Mouse (Mus musculus) liver (tissue): ENCODE data around the gene Clspn.
A peak's percentile ranks its signal among the peaks of the same experiment; 100 is the strongest.
"Not testable (repeated sequence)": the region's sequence is repeated elsewhere in the genome, so short reads cannot be mapped to it uniquely, and the experiment has no call there.

Source experiments
- DNase-seq: peaks from one replicate; pipeline ENCODE4 v3.0.0-alpha.2; 2020; ENCODE audit warnings: mixed read lengths

Gene Clspn

DNA sequence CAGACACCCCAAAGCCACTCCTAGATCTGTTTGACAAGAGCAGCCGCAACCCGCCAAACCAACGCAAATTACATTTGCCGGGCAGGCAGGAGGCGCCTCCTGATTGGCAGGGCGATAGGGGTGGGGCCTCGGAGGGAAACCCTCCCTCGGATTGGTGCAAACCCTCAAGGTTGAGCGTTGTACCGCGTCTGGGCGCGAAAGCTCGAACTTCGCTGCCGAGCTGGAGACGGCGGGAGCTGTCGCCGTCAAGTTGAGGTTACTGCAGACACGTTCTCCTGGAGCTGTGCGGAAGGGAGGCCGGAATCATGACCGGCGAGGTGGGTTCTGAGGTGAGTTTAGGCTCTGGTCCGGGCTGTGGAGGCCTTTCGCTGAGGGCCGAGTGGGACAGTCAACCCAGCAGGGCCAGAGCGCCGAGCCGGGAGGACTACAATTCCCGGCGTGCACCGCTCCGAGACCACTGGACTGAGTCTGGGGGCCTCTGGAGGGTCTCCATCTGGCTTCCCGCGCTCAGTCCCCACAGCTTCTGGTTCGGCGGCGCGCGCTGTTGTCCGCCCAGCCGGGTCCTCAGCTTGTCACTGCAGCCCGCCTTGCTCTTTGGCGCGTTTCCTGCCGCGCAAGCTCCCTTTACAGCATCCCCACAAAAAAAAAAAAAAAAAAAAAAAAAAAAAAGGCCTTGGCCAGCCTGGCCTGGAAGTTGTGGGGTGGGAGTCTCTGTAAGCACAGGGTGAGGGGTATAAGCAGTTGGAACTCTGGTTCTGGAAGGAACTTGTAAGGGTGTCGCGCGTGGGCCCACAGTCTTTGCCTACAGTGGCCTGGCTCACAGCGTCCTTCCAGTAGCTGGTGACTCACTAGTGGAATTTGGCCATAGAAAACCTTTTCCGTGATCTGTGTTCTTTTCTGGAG lies at the start of gene Clspn:
Gene Clspn (plus strand): TSS at position 127 of the 903 bp plus-strand sequence.
- peak; percentile 97 for DNase-seq

- no peak for DNase-seq
These were observed 48.4 kb upstream of the Clspn start for GRCm38 (mm10) chr4:126508110-126508899.

DNA sequence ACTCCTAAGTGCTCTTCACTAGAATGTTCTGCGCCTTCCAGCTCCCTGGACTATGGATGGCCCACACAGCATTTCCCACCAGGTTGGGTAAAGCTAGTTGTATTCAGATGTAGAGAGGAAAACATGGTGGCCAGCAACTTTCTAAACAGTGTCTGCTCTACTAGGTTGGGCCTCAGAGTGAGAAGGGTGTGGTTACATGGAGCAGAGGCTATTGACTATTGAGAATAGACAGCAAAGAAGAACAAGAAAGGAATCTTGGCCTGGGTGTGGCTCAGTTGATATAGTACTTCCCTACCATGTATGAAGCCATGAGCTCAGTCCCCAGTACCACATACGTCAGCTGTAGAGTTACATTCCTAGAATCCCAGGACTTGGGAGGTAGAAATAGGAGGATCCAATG lies 47.7 kb upstream of the Clspn start:
- no peak for DNase-seq

- DNase-seq, result no peak
These were observed 45.7 kb upstream of the Clspn start for GRCm38 (mm10) chr4:126511013-126511412.

DNA sequence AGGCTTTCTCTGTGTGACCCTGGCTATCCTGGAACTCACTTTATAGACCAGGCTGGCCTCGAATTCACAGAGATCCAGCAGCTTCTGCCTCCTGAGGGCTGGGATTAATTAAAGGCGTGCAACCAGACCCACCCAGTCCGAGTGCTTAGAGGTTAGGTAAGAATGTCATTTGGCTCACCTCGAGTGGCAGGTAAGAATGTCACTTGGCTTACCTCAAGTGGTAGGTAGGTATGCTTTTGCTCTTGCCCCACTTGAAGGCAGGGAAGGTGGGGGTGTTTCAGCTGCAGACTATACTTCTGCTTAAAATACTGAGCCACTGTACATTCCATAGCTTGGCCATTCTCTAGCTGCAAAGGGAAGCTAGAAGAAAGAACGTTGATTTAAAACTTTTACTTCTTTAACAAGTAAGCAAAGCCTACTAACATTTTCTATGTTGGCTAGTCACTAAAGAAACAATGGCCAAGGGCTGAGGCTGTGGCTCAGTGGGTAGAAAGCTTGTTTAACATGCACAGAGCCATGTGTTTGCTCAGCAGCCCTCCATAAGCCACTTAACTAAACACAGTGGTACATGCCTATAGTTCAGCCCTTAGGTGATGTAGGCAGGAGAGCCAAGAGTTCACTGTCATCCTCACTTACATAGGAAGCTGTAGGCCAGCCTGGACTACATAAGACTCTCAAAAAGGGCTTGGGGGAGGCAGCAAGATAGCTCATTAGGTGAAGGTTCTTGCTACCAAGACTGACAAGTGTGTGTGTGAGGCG lies 44.2 kb upstream of the Clspn start:
- no peak for DNase-seq

- DNase-seq, result no peak
These were observed 30.6 kb upstream of the Clspn start for GRCm38 (mm10) chr4:126526164-126526563.

- no peak for DNase-seq
These were observed 29.9 kb upstream of the Clspn start for GRCm38 (mm10) chr4:126526828-126527227.

DNA sequence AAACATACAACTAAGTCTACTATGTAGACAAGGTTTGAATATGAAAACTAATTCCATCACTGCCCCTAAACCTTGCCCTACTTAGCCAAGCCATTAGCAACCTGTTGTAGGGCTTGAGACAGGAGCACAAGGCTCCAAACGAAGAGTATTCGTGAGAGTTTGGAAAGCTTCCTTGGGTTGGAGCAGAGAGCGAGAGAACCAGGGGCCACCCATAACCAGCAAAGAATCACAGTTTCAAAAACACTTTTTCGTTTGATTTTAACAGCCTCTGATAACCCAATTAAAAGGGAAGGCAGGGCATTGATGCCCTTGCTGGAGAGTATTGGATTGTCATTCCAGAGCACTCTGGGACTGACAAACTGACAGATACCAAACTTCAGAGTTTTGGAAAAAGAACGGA lies 24.4 kb upstream of the Clspn start:
- DNase-seq, result no peak

DNA sequence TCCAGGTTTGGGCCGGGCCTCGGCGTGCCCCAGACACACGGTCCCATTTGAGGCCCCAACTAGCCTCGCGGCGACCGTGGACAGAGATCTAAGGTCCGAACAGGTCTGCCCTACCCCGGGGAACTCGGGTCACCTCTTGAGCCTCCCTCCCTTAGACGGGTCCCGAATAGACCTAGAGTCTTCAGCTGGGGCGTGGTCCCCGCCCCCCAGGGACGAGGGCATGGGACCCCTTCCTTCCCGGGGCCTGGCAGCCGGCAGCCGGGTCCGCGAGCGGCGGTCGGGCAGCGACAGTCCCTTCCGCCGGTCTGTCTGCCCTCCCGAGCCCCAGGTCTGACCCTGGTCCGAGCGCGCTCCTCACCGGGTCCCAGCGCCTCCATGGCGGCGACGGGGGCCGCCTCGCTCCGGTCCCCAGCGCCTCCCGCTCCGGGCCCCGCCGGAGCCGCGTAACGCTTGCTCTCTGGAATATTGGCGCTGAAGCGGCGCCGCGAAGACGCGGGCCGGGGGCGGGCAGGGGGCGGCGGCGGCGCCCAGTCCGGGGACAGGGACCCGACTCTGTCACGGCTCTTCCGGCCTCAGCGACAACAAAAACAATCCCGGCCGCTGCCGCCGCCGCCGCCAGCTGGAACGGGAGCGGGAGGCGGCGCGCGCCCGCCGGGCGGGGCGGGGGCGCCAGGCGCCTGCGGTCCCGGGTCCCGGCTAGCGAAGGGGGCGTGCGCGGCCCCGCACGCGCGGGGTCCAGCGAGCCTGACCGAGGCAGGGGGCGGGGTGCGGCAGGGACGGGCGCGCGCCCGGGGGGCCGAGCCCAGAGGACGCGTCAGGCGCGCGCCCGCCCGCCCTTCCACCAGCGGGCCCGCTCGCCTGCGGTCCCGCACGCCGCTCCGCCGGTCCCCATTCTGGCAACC lies 23.7 kb upstream of the Clspn start, which contains the start of gene Ago4:
Gene Ago4 (minus strand): TSS at position 646 of the 902 bp plus-strand sequence.
- DNase-seq, result peak; percentile 61

DNA sequence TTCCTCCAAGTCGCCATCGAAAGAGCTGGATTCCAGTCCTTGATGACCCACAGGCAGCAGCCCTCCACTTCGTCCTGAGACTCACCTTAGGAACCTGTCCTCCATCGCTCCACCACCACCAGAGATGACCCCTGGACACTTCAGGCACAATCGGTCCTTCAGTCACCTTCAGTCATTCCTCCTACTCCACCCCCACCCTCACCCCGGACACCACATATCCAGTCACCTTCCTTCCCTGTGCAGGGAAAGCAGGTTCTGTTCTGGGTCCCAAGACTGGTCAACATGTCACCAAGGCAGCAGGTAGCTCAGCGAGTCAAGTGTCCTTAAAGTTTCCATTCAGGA lies 23.0 kb upstream of the Clspn start:
- no peak for DNase-seq

DNA sequence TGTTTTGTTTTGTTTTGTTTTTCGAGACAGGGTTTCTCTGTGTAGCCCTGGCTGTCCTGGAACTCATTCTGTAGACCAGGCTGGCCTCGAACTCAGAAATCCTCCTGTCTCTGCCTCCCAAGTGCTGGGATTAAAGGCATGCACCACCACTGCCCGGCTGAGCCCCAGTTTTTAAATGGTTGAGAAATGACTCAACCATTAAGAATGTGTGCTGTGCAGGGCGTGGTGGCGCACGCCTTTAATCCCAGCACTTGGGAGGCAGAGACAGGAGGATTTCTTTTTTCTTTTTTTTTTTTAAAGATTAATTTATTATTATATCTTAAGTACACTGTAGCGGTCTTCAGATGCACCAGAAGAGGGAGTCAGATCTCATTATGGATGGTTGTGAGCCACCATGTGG lies 21.1 kb upstream of the Clspn start:
- not testable (repeated sequence) for DNase-seq

DNA sequence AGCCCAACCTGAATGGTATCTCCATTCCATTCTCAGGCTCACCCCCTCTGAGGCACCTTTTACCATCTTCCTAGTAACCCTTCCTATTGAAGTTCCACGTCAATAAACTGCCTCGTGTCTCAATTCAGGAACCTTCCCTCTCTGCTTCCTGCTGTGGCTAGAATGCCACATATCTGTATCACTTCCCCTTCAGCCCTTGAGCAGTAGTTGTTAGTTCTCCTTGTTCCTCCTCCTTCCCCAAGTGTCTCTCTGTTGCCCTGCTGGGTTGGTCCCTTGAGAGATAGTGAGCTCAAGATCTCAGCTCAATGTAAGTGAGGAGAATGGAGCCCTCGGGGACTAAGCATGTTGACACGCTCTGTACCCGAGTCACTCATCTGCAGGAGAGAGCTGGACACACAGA lies 19.9 kb upstream of the Clspn start:
- DNase-seq, result peak; percentile 9

DNA sequence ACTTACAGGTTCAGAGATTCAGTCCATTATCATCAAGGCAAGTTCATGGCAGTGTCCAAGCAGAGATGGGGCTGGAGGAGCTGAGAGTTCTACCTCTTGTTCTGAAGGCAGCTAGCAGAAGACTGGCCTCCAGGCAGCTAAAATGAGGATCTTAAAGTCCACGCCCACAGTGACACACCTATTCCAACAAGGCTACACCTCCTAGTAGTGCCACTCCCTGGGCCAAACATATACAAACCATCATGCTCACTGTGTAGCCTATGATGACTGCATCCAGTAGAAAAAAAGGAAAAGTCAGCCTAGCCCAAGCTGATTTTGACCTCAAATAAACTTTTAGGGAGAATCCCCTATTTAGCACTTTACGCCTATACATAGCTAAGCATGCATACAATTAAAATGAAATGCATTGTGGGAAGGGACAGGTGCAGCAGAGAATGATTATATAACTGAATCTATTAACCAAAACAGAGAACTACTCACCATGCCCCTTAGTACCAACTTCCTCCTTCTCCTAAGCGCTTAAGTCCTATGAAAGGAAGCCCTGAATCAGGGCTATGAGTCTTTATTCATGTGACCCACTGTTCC lies 16.2 kb upstream of the Clspn start:
- no peak for DNase-seq

DNA sequence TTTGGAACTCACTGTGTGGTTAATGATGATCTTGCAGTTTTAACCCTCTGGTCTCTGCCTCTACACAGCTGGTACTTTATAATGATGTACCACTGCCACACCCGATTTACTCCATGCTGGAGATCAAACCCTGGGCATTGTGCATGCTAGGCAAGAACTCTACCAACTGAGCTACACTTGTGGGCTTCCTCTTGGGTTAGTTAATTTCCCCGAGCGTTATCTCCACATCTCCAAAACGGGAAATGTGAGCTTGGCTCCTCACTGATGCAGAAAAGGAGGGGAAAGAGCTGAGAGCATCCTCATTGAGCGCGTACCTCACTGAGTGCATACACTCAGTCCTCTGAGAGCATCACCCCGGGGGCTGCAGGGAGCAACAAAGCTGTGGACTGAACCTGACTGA lies 13.9 kb upstream of the Clspn start:
- DNase-seq, result no peak

DNA sequence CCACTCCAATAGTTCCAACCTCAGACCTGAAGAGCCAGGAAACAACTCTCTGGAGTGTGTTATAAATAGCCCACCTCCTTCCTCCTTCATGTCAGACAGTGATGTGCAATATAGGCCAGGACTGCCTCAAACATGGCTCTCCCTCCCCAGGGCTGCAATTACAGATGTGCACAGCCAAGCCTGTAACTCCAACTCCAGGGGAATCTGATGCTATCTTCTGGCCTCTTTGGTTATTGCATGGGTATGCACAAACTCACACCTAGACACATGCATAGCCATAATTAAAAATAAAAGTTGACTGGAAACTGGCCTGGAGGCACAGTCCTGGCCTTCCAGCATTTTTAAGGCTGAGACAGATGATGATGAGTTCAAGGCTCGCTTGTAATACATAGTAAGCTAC lies 11.7 kb upstream of the Clspn start:
- DNase-seq, result no peak

- no peak for DNase-seq
These were observed 11.0 kb upstream of the Clspn start for GRCm38 (mm10) chr4:126545703-126546102.

- DNase-seq, result no peak
These were observed 10.6 kb upstream of the Clspn start for GRCm38 (mm10) chr4:126546183-126546582.

DNA sequence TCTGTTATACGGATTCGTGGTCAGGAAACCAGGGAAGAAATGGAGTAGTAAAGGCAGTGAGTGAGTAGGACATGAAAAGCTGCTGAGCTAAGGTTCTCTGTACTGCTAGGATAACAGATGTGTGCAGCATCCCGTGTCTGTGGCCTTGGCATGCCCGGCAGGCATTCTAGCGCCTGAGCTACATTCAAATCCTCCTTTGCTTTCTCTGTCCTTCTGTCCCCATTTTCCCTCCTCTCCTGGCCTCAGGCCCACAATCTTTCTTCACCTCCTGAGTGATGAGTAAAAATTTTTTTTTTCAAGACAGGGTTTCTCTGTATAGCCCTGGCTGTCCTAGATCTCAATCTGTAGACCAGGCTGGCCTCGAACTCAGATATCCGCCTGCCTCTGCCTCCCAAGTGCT lies 4.6 kb upstream of the Clspn start:
- DNase-seq, result no peak

GRCm38 (mm10) chr4:126553105-126553504 lies 3.6 kb upstream of the Clspn start:
- no peak for DNase-seq

GRCm38 (mm10) chr4:126553685-126554084 lies 3.0 kb upstream of the Clspn start:
- DNase-seq, result no peak

DNA sequence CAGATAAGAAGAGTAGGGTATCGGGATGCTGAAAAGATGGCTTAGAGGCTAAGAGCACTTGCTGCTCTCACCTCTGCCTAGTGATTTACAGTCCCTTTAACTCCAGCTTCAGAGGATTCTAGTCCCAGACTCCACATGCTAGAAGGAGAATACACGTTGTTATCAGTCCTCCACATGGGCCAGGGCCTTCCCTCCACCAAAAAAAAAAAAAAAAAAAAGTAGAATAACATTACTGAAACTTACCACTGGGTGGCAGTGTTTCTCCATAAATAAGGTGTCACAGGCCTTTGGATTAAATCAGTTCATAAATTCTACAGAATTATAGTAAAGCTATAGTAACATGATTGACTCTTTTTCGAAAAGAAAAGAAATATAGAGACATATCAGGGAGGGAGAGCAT lies 2.3 kb upstream of the Clspn start:
- DNase-seq, result no peak

GRCm38 (mm10) chr4:126563798-126564197 lies 7.1 kb downstream of the Clspn start:
- no peak for DNase-seq
